Mouse (Mus musculus): ENCODE results near the gene Slc24a4.

The Slc24a4 gene

GRCm38 (mm10) chr12:102308001-102308456, 179.5 kb downstream of the Slc24a4 start:
- no peak for DNase-seq (ENCODE audit: low read depth, low spot score)

GRCm38 (mm10) chr12:102308457-102309011, 180.0 kb downstream of the Slc24a4 start:
- no peak for DNase-seq (ENCODE audit: low read depth, low spot score)

GRCm38 (mm10) chr12:102309099-102309799, 180.7 kb downstream of the Slc24a4 start:
- DNase-seq (ENCODE audit: low read depth, low spot score): no peak

- DNase-seq (ENCODE audit: low read depth, low spot score): no peak
These were observed 181.3 kb downstream of the Slc24a4 start for GRCm38 (mm10) chr12:102309800-102310195.

- no peak for DNase-seq (ENCODE audit: low read depth, low spot score)
These were observed 181.7 kb downstream of the Slc24a4 start for GRCm38 (mm10) chr12:102310261-102310660.

- DNase-seq (ENCODE audit: low read depth, low spot score): no peak
These were observed 182.9 kb downstream of the Slc24a4 start for GRCm38 (mm10) chr12:102311454-102311853.
